Mouse (Mus musculus) liver, embryonic 14.5 days (tissue): ENCODE results near the gene Pla2g16. TPM values are rescaled to one million over a fixed set of nuclear protein-coding genes. Genes with fewer than 3 reads are reported as not detected.

Source experiments
- ATAC-seq: fragments of 200-750 bp; cut with Nextera tagmentation; 2 replicates; pipeline ENCODE4 v1.8.0; 2017; ENCODE audit warnings: moderate number of reproducible peaks, mild to moderate bottlenecking, moderate library complexity; ENCODE audit not compliant: insufficient read depth
- DNase-seq, 3 experiments: peaks; one replicate each; pipeline ENCODE4 v3.0.0-alpha.2; 2012 to 2013; ENCODE audit warnings: low read depth in 3 of 3, low spot score in 3 of 3
- H3K27ac ChIP-seq: fragments of 300-500 bp; sonication (generic); 2 replicates; pipeline ENCODE4 v1.5.1; 2014; ENCODE audit warnings: moderate library complexity, mild to moderate bottlenecking, control low read depth, inconsistent platforms
- H3K27me3 ChIP-seq: fragments of 300-500 bp; sonication (generic); 2 replicates; pipeline ENCODE4 v1.6.1; 2014; ENCODE audit warnings: mild to moderate bottlenecking, low read length, moderate library complexity; ENCODE audit not compliant: control insufficient read depth, insufficient read depth
- H3K36me3 ChIP-seq: fragments of 300-500 bp; sonication (generic); replicated peaks from 2 replicates; pipeline ENCODE4 v1.6.1; 2014; ENCODE audit warnings: low read depth; ENCODE audit not compliant: control insufficient read depth, insufficient read depth
- H3K4me1 ChIP-seq, 2 experiments: fragments of 200-500 bp in 1 of 2; fragments of 300-500 bp in 1 of 2; sonication (generic) in 1 of 2; replicated peaks; 2 replicates each; pipeline ENCODE4 v1.6.1; 2012 to 2014; ENCODE audit warnings: antibody characterized with exemption in 1 of 2, inconsistent platforms in 1 of 2, low read length in 1 of 2; ENCODE audit not compliant: control insufficient read depth in 2 of 2, insufficient read depth in 2 of 2
- H3K4me2 ChIP-seq: fragments of 300-500 bp; sonication (generic); 2 replicates; pipeline ENCODE4 v1.6.1; 2014; ENCODE audit warnings: low read depth, mild to moderate bottlenecking, control low read depth, moderate library complexity
- H3K4me3 ChIP-seq, 2 experiments: fragments of 200-500 bp in 1 of 2; fragments of 300-500 bp in 1 of 2; sonication (generic) in 1 of 2; 2 replicates each; pipeline ENCODE4 v1.5.1; 2012 to 2014; ENCODE audit warnings: low read depth in 2 of 2, low read length in 2 of 2, mild to moderate bottlenecking in 2 of 2, control low read depth in 1 of 2, inconsistent platforms in 1 of 2, moderate library complexity in 1 of 2; ENCODE audit not compliant: insufficient read depth in 1 of 2
- H3K9ac ChIP-seq: fragments of 300-500 bp; sonication (generic); replicated peaks from 2 replicates; pipeline ENCODE4 v1.6.1; 2014; ENCODE audit warnings: mild to moderate bottlenecking, control low read depth, moderate library complexity
- H3K9me3 ChIP-seq: fragments of 300-500 bp; sonication (generic); 2 replicates; pipeline ENCODE4 v1.6.1; 2016; ENCODE audit warnings: low read length, mixed read lengths; ENCODE audit not compliant: control insufficient read depth
- CTCF ChIP-seq: IDR thresholded peaks from 2 replicates; pipeline ENCODE4 v1.5.1; 2016; ENCODE audit warnings: antibody characterized with exemption, low read depth, control low read depth
- EP300 ChIP-seq: IDR thresholded peaks from 2 replicates; pipeline ENCODE4 v1.6.1; 2016; ENCODE audit warnings: antibody characterized with exemption, low read depth
- WGBS: fragments of 180-500 bp; shearing (Covaris S2); extraction: QIAGEN DNeasy Blood & Tissue Kit; methylation state at CpG from one replicate; pipeline ENCODE4 v1.1.7; 2014; ENCODE audit not compliant: insufficient replicate concordance; 5-methylcytosine and 5-hydroxymethylcytosine counted together
- polyA plus RNA-seq, 2 experiments: library from polyadenylated mRNA; depleted of rRNA in 1 of 2; stranded (reverse) in 1 of 2; unstranded in 1 of 2; fragments of >200 nt; fragmentation: Nextera tagmentation in 1 of 2; extraction: Ambion mirVana in 1 of 2; gene quantifications; 2 replicates each; pipeline versions ENCODE4 v1.2.1 to v1.2.3; 2012 to 2014

Gene Pla2g16
- polyA plus RNA-seq, 2 experiments, result 22.5 to 30.5 TPM

- 53% methylated on average over 5 of the region's 5 CpGs for WGBS
- no peak overlapping the region for H3K27ac ChIP-seq
- H3K4me1 ChIP-seq, result no peaks in the 10 kb centered on the region
- ATAC-seq, result no peak
- H3K4me3 ChIP-seq, result no peak overlapping the region
- no peak for DNase-seq
- no peak overlapping the region for H3K9ac ChIP-seq
- H3K27me3 ChIP-seq, result peaks cover 12% of the 10 kb centered on the region
- H3K9me3 ChIP-seq, result no peaks in the 10 kb centered on the region
- H3K36me3 ChIP-seq, result no peaks in the 10 kb centered on the region
- no peak overlapping the region for H3K4me2 ChIP-seq
- no peak for TF ChIP-seq CTCF
- TF ChIP-seq EP300, result no peak
Observed at GRCm38 (mm10) chr19:7616231-7616930, 59.1 kb downstream of the Pla2g16 start.

GRCm38 (mm10) chr19:7617085-7617484 lies 59.8 kb downstream of the Pla2g16 start:
- H3K4me3 ChIP-seq, result no peak overlapping the region
- no peak overlapping the region for H3K4me2 ChIP-seq
- no peak overlapping the region for H3K9ac ChIP-seq
- no peak overlapping the region for H3K27ac ChIP-seq
- ATAC-seq (no peak), DNase-seq (no peak)
- H3K36me3 ChIP-seq, result no peaks in the 10 kb centered on the region
- H3K4me1 ChIP-seq, result no peaks in the 10 kb centered on the region
- H3K27me3 ChIP-seq, result peaks cover 6% of the 10 kb centered on the region
- 50% methylated on average over 3 of the region's 3 CpGs for WGBS
- H3K9me3 ChIP-seq, result no peaks in the 10 kb centered on the region
- no peak for TF ChIP-seq CTCF
- TF ChIP-seq EP300, result no peak

GRCm38 (mm10) chr19:7617696-7618095 lies 60.4 kb downstream of the Pla2g16 start:
- 31% methylated on average over 7 of the region's 7 CpGs for WGBS
- Histone ChIP-seq H3K9me3 (no peaks in the 10 kb centered on the region), H3K4me1 (no peaks in the 10 kb centered on the region), H3K27me3 (peaks cover under 1% of the 10 kb centered on the region), H3K36me3 (no peaks in the 10 kb centered on the region), H3K27ac (no peak overlapping the region), H3K9ac (no peak overlapping the region), H3K4me3 (no peak overlapping the region), H3K4me2 (no peak overlapping the region)
- ATAC-seq (no peak), DNase-seq (peak; percentile 14 to 34 (median 27))
- TF ChIP-seq CTCF (peak; percentile 79), EP300 (no peak)

- Histone ChIP-seq H3K36me3 (no peaks in the 10 kb centered on the region), H3K4me2 (no peak overlapping the region), H3K27me3 (no peaks in the 10 kb centered on the region), H3K9me3 (no peaks in the 10 kb centered on the region), H3K27ac (no peak overlapping the region), H3K4me3 (no peak overlapping the region), H3K4me1 (no peaks in the 10 kb centered on the region), H3K9ac (no peak overlapping the region)
- TF ChIP-seq CTCF, result no peak
- no peak for TF ChIP-seq EP300
- DNase-seq (no peak), ATAC-seq (no peak)
Observed at GRCm38 (mm10) chr19:7633021-7633420, 75.8 kb downstream of the Pla2g16 start.

GRCm38 (mm10) chr19:7633786-7634185 lies 76.5 kb downstream of the Pla2g16 start:
- Histone ChIP-seq H3K4me1 (no peaks in the 10 kb centered on the region), H3K9me3 (no peaks in the 10 kb centered on the region), H3K36me3 (no peaks in the 10 kb centered on the region), H3K27me3 (no peaks in the 10 kb centered on the region), H3K4me2 (no peak overlapping the region), H3K9ac (no peak overlapping the region), H3K27ac (no peak overlapping the region), H3K4me3 (no peak overlapping the region)
- DNase-seq (no peak), ATAC-seq (no peak)
- WGBS, result 37% methylated on average over 1 of the region's 1 CpGs
- TF ChIP-seq EP300, result no peak
- no peak for TF ChIP-seq CTCF

Other genes with a start within 250 kb of the Pla2g16 start
- 14.2 and 17.4 TPM in 2 replicates for gene Mark2, start 215.6 kb upstream of the Pla2g16 start, polyA plus RNA-seq (2012; rRNA removed)
- 14.3 and 18.9 TPM in 2 replicates for gene Mark2, start 215.6 kb upstream of the Pla2g16 start, polyA plus RNA-seq (2014; fragmentation: Nextera tagmentation; extraction: Ambion mirVana)
- 2.5 and 2.9 TPM in 2 replicates for gene Spindoc, start 174.5 kb upstream of the Pla2g16 start, polyA plus RNA-seq (2012; rRNA removed)
- gene Spindoc, start 174.5 kb upstream of the Pla2g16 start, polyA plus RNA-seq (2014; fragmentation: Nextera tagmentation; extraction: Ambion mirVana), result 2.2 and 2.6 TPM in 2 replicates
- gene 2700081O15Rik, start 139.8 kb upstream of the Pla2g16 start, polyA plus RNA-seq (2012; rRNA removed), result 5.6 and 6.3 TPM in 2 replicates
- 0.86 and 1.2 TPM in 2 replicates for gene 2700081O15Rik, start 139.8 kb upstream of the Pla2g16 start, polyA plus RNA-seq (2014; fragmentation: Nextera tagmentation; extraction: Ambion mirVana)
- gene Rtn3, start 74.2 kb upstream of the Pla2g16 start, polyA plus RNA-seq (2012; rRNA removed), result 35.3 and 45.1 TPM in 2 replicates
- 52.5 and 58.0 TPM in 2 replicates for gene Rtn3, start 74.2 kb upstream of the Pla2g16 start, polyA plus RNA-seq (2014; fragmentation: Nextera tagmentation; extraction: Ambion mirVana)
- 5.2 and 7.3 TPM in 2 replicates for gene Atl3, start 63.4 kb upstream of the Pla2g16 start, polyA plus RNA-seq (2012; rRNA removed)
- gene Atl3, start 63.4 kb upstream of the Pla2g16 start, polyA plus RNA-seq (2014; fragmentation: Nextera tagmentation; extraction: Ambion mirVana), result 6.7 and 7.5 TPM in 2 replicates
- 0.01 TPM in 1 of 2 replicates, not detected in the other for gene Lgals12, start 49.7 kb downstream of the Pla2g16 start, polyA plus RNA-seq (2012; rRNA removed)
- gene Lgals12, start 49.7 kb downstream of the Pla2g16 start, polyA plus RNA-seq (2014; fragmentation: Nextera tagmentation; extraction: Ambion mirVana), result not detected in 2 replicates
- gene Hrasls5, start 55.1 kb downstream of the Pla2g16 start, polyA plus RNA-seq (2012; rRNA removed), result 0.04 TPM in 1 of 2 replicates, not detected in the other
- not detected in 2 replicates for gene Hrasls5, start 55.1 kb downstream of the Pla2g16 start, polyA plus RNA-seq (2014; fragmentation: Nextera tagmentation; extraction: Ambion mirVana)
- gene Slc22a19, start 153.9 kb downstream of the Pla2g16 start, polyA plus RNA-seq (2012; rRNA removed), result not detected in 2 replicates
- not detected in 2 replicates for gene Slc22a19, start 153.9 kb downstream of the Pla2g16 start, polyA plus RNA-seq (2014; fragmentation: Nextera tagmentation; extraction: Ambion mirVana)
- gene Slc22a26, start 245.2 kb downstream of the Pla2g16 start, polyA plus RNA-seq (2012; rRNA removed), result not detected in 2 replicates
- gene Slc22a26, start 245.2 kb downstream of the Pla2g16 start, polyA plus RNA-seq (2014; fragmentation: Nextera tagmentation; extraction: Ambion mirVana), result not detected in 2 replicates